Mouse (Mus musculus) kidney, adult 2 months (tissue): Measurements from ENCODE around the gene Hspd1.

Experiments used
- CTCF ChIP-seq: fragments of 200-500 bp; conservative IDR thresholded peaks from 2 replicates; pipeline ENCODE4 v1.5.1; 2011; ENCODE audit warnings: low read depth, mild to moderate bottlenecking, control low read depth, low read length, moderate library complexity, mixed read lengths; ENCODE audit not compliant: insufficient read depth, insufficient read length
- POLR2A ChIP-seq: fragments of 200-500 bp; IDR thresholded peaks from one replicate; pipeline ENCODE4 v1.6.1; 2011; ENCODE audit warnings: low read depth, low read length, control low read depth

- TF ChIP-seq POLR2A (no peak), CTCF (no peak)
Measured at GRCm38 (mm10) chr1:55088611-55089497, 811 bp upstream of the Hspd1 start.
